Mouse (Mus musculus) embryonic fibroblast, embryonic 13.5 days (primary cell): ENCODE measurements at regions not wholly inside any gene's neighbourhood (a gene's known extent, or its start where the extent isn't known, plus 50 kb on each side); places are given as distances from the start of the nearest gene placed in this dataset.

Experiments used
- CTCF ChIP-seq: IDR thresholded peaks from 2 replicates; pipeline ENCODE4 v1.5.1; 2011; ENCODE audit warnings: mild to moderate bottlenecking, control low read depth, low read length, moderate library complexity, borderline replicate concordance; ENCODE audit not compliant: insufficient read depth
- POLR2A ChIP-seq: IDR thresholded peaks from 2 replicates; pipeline ENCODE4 v1.6.1; 2011; ENCODE audit warnings: low read depth, mild to moderate bottlenecking, control low read depth, low read length, moderate library complexity

DNA sequence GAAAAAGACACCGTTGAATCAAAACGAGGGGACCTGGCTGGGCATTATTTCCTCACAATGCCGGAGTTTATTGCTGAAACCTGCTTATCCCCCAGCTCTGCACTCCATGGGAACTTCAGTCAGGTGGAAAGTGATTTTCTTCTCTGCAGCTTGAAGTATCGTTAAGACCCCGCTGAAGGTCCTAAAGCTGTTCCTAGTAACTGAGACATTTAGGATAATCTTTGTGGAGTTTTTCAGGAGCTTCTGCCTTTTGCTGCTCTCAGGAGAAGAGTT is 185.0 kb upstream of the Sp8 start:
- TF ChIP-seq CTCF (no peak), POLR2A (no peak)
